Mouse (Mus musculus) frontal cortex, postnatal 25 days (tissue): ENCODE measurements at regions not wholly inside any gene's neighbourhood (a gene's known extent, or its start where the extent isn't known, plus 50 kb on each side); places are given as distances from the start of the nearest gene placed in this dataset.

Experiments
- DNase-seq, 2 experiments: peaks; one replicate each; pipeline ENCODE4 v3.0.0; 2022; ENCODE audit warnings: low spot score in 2 of 2

DNA sequence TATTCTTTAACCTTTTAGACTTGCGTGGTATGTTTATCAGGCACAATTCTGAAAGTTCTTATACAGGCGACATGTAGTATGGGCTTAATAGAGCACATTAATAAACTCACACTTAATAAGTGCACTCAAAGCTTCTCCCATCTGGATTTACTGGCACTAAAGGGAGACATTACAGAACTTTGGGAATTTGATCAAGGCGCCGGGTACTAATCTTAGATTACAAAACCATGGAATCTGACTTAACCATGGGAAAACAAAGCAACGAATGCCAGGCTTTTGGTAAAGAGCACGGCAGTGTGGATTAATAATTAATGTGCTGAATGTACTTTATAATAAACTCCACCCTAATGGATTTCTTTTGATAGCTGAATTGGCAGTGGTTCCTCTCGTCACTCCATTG lies 196.5 kb upstream of the Pkn2 start:
- no peak for DNase-seq

DNA sequence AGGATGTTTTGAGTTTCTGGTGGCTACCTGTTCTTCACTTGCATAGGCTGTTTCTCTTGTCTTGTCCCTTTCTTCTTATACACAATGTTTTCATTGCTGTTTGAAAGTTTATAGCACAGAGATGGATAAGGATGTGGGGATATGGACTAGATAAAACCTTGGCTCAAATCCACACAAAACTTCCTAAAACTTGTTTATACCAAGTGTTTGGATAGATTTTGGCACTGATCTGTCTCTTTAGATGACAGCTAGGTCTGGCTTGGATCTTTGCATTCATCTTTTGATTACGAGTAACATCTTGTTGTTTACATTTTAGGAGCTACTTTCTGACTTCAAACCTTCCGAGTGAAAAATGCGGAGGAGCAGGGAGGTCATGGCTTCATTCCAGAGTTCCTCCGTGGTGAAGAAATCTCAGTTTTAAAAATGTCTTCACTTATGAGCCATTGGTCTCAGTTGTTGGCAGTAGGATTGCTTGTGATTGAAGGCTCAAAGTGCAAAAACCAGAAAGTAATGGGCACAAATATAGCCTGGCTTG lies 190.1 kb upstream of the Pkn2 start:
- DNase-seq: no peak

DNA sequence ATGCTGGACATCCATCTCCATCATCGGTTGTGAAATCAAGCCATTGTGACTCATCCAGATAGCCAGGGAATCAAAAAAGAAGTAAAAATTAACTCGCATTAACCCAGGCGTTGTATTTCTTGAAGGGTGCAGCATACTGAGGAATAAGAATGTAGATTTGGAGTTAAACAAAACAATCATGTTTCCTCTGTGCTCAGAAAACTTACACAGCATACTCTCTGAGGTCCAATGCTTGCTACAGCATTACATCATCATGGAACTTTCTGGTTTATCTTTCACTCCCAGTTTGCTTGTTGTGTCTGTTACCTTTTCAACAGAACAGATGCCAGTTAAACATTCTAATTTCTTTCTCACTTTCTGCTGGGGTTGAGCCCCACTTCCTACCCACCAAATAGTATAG lies 173.1 kb upstream of the Pkn2 start:
- no peak for DNase-seq

DNA sequence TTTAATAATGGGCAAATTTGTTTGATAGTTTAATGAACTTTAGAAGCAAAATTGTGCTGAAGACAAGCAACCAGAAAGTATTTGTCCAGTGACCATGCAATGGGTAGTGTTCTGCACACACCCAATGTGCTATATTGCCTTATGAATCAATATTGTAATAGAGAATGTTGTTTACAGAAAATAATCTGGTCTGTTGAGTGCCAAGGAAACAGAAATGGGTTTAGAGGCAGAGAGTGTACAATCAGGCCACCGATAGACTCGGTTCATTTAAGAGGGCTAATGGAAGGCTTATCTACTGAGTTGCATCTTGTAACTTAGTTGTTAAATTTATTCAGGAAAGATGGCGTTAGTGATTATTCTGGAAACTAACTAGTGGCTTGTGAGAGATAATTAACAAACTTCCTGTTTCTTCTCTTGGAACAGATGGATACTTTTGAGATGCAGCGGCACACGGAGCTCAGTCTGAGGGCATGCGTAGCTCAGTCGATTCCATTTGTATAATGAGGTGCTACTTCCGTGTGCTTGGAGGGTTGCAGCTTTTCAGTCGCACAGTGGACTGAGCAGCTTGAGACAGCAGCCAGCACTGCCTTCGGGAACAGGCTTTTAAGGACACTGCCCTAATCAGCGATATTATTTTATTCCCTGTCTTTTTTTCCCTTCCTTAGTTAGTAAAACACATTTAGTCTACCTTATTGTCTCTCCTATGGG lies 171.6 kb upstream of the Pkn2 start:
- no peak for DNase-seq

DNA sequence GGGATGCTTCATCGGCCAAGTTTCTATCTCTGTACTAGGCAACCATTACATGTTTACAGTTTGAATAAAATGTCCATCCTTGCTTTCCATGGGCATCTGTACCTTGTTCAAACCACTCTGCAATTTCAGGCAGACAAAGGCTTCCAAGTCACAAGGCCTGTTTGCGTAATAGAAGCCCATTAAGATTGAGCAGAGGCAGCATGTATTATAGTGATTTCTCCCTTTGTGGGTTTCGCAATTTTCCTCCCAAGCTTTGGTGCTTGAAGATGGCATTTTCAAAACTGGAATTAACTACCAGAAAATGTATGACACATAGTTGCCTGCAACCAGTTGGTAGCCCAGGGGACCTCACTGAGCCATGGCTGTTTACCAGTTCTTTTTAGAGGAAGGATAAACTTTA lies 158.9 kb upstream of the Pkn2 start:
- DNase-seq: no peak

DNA sequence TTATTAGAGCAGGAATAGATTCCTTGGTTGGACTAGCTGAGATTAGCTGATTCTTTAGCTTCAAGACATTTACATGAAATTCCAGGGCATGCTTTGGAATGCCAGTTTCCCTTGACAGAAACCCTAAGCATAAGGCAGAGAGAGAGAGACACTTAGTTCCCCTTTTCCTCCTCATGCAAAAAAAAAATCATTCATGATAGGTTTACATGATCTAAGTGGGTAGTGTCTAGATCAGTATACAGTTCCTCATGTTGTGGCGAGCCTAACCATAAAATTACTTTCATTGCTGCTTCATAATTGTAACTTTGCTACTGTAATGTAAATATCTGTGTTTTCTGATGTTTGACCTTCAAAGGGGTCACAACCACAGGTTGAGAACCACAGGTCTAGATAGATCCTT lies 154.3 kb upstream of the Pkn2 start:
- no peak for DNase-seq

DNA sequence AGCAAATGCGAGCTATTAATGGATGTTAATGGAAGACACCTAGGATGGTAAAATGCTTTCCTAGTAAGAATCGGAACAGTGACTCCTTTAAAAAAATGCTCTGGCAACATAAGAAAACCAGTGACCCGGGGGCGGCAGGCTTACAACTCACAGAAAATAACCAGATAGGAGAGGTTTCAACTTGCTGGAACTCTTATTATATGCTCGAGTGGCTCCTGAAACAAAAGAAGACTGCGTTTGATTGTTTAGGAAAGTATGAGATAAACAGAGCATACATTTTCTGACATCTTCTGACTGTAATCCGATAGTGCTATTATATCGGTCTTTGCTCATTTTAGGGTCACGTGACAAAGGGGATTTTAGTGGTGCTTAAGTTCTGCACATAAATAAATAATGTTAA lies 152.8 kb upstream of the Pkn2 start:
- no peak for DNase-seq

DNA sequence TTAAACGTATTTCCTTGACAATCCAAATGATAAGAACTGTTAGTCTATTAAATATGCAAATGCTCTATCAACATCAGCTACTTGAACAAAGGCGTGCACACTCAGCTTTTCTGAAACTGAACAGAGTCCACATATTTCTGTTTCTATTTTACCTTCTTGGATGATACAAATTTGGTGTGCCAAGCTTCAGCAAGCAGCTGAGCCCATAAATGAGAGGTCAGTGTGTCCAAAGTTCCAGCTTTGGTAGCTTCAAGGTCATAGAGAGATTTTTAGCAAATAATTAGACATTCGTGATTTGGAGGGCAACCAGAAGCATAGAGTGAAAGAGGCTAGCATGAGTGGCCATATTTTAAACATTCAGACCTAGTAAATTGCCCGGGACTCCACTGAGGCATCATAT lies 140.7 kb upstream of the Pkn2 start:
- no peak for DNase-seq

DNA sequence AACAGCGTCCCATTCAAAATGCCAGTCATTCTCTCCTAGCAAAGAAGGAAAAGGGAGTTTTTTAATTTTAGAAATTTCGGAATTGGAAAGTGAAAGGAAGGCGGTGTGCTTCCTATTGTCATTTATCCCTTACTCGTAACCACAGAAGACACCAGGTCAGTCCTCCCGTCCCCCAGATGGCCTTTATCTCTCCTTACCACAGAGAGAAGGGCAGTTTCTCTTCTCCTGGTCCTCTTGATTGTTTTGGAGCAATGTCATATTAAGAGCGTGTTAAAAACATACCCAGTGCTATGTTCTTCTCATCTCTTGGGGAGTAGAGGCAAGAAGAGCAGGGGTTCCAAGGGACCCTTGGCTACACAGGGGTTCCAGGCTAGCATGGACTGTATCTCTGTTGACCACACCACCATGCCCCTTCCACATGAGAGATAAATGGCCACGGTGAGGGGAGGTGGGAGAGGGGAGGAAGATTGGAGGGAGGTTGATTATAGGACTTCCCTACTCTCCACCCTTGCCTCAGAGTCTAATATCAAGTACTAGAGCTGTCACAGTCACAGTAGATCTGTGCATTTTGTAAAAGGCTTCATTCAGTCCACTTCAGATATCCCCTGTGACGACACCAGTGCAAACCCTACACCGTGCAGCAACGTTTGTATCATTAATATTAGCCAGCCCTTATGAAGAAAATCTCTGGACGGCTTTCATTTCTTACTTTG lies 139.5 kb upstream of the Pkn2 start:
- no peak for DNase-seq

DNA sequence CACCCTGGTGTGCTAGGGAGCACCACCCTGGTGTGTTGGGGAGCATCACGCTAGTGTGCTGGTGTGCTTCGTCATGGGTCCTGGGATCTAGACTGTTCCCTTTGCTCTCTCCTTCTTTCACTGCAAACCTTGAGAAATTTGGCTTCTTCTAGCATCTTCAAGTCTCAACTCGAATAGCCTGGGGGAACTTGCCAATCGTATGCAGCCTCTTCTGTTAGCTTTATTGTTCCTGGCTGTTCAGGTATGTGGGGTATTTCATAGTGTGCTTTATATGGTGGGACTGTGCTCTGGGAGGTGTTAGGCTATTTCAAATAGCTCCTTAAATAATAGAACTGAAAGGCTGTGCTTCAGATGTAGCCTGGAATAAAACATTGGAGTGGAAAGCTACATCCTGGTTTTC lies 135.7 kb upstream of the Pkn2 start:
- DNase-seq: no peak

DNA sequence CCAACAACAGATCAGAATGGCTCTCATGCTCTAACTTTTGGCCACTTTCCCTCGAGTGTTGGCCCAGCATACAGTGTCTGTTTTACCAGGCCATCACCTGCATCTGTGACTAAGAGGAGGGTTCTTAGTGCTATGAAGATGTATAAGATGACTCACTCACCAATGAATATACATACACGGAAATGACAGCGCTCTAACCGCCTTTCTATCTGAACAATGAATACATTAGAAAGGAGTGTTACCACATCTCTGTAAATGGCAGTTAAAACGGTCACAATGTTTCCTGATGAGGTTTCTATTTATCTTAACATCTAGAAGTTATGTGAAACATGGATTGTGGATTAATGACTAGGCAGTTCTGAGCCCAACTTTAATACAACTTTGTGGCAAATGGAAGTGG lies 135.0 kb upstream of the Pkn2 start:
- DNase-seq: no peak

DNA sequence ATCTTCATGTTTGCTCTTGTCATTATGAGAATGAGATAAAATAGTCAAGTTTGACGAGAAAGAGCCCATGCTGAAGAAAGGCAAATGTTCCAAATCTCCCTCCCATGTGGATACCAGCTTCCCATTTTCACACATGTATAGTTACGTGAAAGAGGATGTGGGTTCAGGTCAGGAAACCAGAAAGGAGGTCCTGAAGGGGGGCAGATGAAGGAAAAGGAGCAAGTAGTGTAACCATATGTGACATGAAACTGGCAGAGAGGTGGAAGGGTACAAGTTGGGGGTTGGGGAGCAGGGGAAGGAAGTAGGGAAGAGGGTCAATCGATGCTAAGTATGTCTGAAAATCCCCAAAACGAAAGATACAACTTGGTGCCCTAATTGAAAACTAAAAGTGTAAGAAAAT lies 132.6 kb upstream of the Pkn2 start:
- DNase-seq: no peak

DNA sequence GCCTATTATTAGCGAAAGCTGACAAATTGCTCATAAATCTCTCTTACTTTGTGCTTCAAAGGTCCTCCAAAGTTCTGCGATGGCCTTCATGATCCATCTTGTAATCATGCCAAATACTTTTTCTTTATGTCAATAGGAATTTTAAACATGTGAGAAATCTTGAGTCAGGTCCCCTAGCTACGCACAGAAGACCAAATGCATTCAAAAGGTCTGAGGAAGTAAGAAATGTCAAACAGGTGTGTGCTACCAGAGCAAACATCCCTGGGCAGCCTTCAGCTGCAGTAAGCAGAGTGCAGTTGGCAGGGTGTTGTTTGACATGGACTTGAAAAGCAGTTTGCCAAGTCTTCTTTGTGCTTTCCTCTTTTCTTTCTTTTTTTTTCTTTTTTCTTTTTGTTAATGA lies 125.2 kb upstream of the Pkn2 start:
- no peak for DNase-seq

DNA sequence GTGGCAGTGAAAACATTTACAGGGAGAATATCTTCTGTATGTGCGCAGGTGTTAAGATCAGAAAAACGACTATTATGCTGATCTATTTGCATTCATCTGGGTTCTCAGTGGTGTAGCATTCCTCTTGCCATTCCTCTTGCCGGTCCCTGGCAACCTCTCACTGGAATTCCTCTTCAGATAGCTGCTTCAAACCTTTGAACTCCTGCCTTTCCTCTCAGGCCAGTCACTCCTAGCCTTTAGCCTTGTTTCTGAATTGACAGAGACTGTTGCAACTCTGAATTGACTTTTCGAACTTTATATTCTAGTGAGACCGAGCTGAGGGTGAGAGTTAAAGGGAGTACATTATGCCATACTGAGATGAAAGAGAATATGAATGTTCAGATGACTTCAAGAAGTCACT lies 120.1 kb upstream of the Pkn2 start:
- DNase-seq: no peak

DNA sequence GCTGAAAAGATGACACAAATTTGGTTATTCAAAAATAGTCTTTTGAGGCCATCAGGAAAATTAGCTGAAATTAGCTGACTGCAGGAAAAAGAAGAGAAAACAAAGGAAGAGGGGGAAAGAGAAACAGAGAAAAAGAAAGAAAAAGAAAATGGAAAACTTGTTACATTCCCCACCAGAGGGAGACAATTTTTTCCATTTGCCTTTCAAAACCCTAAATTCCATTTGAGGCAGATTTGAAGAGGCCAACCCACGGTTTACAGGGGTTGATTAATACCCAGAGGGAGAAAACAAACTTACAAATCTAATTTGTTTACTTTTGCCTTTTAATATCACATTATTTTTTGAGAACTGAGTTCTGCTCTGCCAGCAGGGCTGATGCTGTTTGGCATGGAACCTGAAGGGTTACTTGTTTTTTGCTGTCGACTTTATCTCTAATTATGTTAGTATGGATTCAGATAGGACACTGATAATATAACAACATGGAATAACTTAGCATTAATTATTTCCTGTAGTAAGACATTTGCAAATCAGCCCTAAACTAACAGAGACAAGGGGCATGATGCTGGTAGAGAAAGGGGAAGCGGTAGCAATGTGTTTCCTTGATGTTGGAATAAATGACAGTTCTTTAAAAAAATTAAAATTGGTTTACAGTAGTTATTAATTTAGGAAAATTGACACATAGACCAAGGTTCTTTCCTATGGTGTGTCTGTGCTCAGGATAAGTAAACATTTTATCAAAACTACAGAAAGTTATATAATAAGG lies 114.4 kb upstream of the Pkn2 start:
- DNase-seq: no peak

DNA sequence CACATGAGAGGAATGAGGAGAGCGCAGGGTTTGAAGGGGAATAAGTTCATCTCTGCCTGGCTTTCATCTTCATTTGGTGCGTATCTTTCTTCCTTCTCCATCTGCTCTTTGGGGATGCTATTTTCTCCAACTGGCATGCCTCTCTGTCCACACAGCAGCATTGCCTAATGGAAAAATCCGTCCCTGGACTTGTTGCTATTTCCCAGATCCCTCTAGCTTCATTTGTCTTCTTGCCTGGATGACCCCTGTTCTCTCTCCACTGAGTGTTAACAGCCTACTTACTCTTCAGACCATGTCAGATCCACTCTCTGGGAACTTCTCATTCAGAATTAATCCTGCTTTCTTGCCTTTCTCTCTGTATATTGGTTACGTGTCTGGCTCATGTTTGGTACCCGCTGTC lies 102.7 kb upstream of the Pkn2 start:
- DNase-seq: no peak

DNA sequence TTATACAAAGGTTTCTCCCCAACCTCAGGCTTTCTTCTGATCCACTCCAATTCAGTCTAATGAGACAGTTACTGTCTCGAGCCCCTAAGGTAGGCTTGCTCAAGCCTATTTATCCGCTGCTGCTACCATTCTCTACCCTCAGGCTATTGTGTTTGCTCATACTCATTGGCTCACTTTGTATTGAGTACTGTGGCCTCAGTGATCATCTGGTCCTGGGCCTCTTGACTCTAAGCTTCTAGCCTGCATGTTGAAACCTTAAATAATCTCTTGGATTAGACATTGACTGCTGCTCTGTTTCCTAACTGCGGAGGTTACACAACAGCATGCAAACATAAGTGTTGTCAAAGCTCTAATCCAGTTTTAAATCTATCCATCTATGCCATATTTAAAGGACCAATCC lies 99.4 kb upstream of the Pkn2 start:
- DNase-seq: no peak

DNA sequence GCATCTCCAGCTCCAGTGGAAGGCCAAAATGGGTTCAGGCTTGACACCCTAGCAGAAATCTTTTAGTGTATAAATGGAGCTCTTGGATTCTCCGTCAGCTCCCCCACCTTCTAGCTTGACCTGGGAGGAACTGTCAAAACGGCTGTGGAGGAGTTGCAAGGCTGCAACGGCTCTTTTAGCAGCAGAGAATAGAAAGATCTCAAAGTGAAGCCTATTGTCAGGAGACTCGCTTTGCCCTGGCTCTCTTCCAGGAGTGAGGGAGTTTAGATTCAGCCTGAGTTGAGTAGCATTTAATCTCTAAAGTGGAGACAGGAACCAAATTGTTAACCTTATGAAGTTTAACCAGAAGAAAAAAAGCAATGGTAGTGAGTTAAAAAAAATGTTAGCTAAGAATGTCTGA lies 97.4 kb upstream of the Pkn2 start:
- no peak for DNase-seq

DNA sequence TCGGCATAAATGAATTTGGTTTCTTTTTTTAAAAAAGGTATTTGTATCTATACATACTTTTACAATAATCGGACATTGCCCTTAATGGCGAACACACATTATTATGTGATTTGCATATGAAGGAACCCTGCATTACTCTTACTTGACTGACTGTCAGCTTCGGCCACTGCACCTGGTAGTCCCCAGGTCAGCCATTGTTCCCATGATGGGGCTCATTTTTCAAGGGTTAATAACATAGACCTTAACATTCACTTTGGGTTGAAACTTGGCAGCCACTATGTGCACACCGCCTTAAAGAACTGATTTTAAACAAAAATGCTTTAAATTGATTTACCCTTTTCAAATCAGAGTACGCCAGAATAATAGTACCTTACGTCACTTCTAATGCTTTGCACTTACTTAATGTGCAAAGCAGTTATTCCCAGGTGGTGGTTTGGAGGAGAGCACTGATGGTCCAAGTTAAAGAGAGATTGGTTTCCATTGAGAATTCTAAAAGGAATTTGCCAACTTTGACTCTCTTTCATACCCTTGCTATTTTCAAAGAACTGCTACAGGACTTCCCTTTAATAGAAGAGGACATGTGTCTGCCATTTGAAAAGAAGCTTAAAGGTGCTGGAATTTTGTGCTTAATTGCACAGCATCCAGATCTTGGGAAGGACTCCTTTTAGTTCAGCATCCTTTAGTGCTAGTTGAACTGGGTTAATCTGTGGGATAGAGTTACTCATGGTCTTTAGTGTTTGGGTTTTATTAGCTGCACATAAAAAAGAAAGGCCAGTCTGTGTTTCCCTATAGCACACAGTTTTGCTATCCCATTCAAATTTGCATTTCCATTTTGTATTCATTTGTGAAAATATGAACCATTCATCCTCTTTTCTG lies 95.0 kb upstream of the Pkn2 start:
- DNase-seq: no peak

DNA sequence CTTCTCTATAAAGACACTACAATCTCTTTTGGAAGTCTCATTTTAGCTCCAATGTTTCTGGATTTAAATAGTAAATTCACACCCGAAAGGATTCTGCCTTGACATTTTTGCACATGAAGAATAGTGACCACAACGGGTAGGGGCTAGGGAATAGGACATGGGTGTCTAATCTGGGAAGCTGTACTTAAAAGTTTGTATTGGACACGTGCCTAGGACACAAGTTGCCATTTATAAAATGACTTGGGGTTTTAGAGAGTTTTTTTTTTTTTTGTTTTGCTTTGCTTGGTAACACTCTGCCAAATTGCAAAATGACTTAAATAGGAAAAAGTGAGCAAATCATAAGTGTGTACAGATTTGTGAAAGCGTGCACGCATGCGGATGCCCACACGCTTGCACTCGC lies 93.8 kb upstream of the Pkn2 start:
- DNase-seq: no peak

DNA sequence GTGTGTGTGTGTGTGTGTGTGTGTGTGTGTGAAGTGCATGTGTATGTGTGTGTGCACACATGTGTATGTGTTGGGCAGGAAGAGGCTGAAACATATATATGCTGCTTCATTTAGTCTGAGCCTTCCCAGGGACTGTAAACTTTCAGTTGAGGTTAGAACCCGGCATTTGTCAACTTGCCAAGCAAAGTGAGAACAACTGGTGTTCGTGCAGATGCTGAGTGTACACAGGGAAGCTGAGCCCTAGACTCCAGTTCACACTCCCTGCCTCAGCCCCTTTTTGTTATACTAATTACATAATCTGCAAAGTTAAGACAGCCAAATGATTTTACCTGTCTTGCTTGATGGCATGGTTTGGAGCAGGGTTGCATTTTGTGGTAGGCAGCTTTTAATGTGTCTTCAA lies 87.7 kb upstream of the Pkn2 start:
- DNase-seq: no peak

DNA sequence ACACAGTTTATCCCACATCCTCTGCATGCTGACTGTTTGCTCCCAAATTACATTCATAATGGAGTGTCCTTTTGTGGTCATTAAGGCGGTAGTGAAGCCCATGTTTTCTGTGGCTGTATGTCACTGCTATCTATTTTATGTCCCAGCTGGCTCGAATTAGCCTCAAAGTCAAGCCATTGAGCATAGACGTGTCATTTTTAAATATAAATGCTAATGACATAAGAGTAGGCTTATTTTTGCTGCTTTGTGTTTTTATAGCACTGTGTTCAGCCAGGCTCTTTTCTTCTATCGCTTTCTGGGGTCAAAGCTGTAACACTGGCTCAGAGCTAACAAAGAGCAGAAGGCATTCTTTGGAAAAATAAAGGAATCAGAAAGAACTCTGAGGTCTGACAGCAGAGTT lies 83.8 kb upstream of the Pkn2 start:
- no peak for DNase-seq
